In the genomic region with DNA sequence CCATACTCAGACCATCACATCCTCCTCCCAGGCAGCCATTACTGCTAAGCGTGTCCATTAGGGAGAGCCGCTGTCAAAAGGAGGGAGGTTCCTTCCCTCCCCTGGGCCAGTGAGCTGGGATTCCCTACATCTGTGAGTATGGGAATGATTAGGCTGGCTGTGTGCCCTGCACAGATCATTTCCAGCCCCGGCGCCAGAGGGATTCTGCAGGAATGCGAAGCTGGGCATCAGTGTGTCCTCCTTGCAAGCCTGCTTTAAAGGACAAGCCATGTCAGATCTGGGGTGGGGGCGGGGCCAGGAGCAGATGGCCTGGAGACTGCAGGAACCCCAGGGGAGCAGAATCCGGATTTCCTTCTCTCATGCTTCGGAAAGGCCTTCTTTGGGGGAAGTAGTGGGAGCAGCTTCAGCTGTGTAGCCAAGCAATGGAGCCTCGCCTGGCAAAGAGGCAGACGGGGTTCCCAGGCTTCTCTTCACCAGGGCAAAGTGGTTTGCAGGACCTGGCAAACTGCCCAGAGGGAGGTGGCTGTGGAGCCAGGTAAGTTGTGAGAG, we compare ENCODE assay signal across 7 mouse cellular contexts. TPM values are rescaled to one million over a fixed set of nuclear protein-coding genes. Genes with fewer than 3 reads are reported as not detected.
DNase-seq lines count a peak whose midpoint lies in the region; ATAC-seq lines count a peak whose summit lies in the region.

No protein-coding gene starts in this region.

- no peaks in the 10 kb centered on the region for H3K36me3 ChIP-seq in intestine, embryonic 16.5 days (ENCODE audit: control insufficient read depth, insufficient read depth, low read length)
- H3K36me3 ChIP-seq in limb, embryonic 13.5 days = peaks cover 5% of the 10 kb centered on the region; the same call in 1 of the 2 replicates
- no peaks in the 10 kb centered on the region for H3K36me3 ChIP-seq in neural tube, embryonic 12.5 days

- intact Hi-C loops in gastrocnemius, postnatal 36 days (cut with DNase I) = no loop called here

- H3K27me3 ChIP-seq in intestine, embryonic 16.5 days (replicated peaks; ENCODE audit: control insufficient read depth, insufficient read depth, low read length) = no peaks in the 10 kb centered on the region
- no peaks in the 10 kb centered on the region for H3K27me3 ChIP-seq in limb, embryonic 13.5 days
- no peaks in the 10 kb centered on the region for H3K27me3 ChIP-seq in neural tube, embryonic 12.5 days (replicated peaks)

- H3K9me3 ChIP-seq in intestine, embryonic 16.5 days (ENCODE audit: control insufficient read depth, low read length) = no peaks in the 10 kb centered on the region
- peaks cover 3% of the 10 kb centered on the region; the same call in 1 of the 2 replicates for H3K9me3 ChIP-seq in limb, embryonic 13.5 days
- no peaks in the 10 kb centered on the region for H3K9me3 ChIP-seq in neural tube, embryonic 12.5 days

- H3K4me3 ChIP-seq in intestine, embryonic 16.5 days (ENCODE audit: low read length) = no peak overlapping the region; the same call in 1 of the 2 replicates
- H3K4me3 ChIP-seq in limb, embryonic 13.5 days = peak overlapping the region; percentile 29
- no peak overlapping the region for H3K4me3 ChIP-seq in neural tube, embryonic 12.5 days

- peak; percentile 58 for ATAC-seq in intestine, embryonic 16.5 days
- peak; percentile 85 for ATAC-seq in limb, embryonic 13.5 days (ENCODE audit: low FRiP score, low read depth)
- no peak for ATAC-seq in neural tube, embryonic 12.5 days (ENCODE audit: low FRiP score, low read depth)

- DNase-seq in adipocyte (ENCODE audit: low spot score) = peak; percentile 86
- DNase-seq in cerebellum, postnatal 36 days = peak; percentile 81 to 83
- peak; percentile 79 to 83 for DNase-seq in gastrocnemius, postnatal 36 days
- DNase-seq in thymus, postnatal 25 days = no peak

- H3K27ac ChIP-seq in intestine, embryonic 16.5 days (ENCODE audit: low read length) = peak overlapping the region; percentile 36
- H3K27ac ChIP-seq in limb, embryonic 13.5 days = peak overlapping the region; percentile 89
- H3K27ac ChIP-seq in neural tube, embryonic 12.5 days = no peak overlapping the region

- peak overlapping the region; percentile 30 for H3K4me2 ChIP-seq in intestine, embryonic 16.5 days (ENCODE audit: low read depth, low read length)
- H3K4me2 ChIP-seq in limb, embryonic 13.5 days (replicated peaks) = peak overlapping the region; percentile 57
- H3K4me2 ChIP-seq in neural tube, embryonic 12.5 days (replicated peaks) = peak overlapping the region; percentile 22

- peak overlapping the region; percentile 30; the same call in 1 of the 2 replicates for H3K9ac ChIP-seq in intestine, embryonic 16.5 days (ENCODE audit: low read depth, low read length)
- H3K9ac ChIP-seq in limb, embryonic 13.5 days = peak overlapping the region; percentile 45
- no peak overlapping the region for H3K9ac ChIP-seq in neural tube, embryonic 12.5 days

- 23% methylated on average over 10 of the region's 10 CpGs for WGBS in intestine, embryonic 16.5 days
- 2% methylated on average over 10 of the region's 10 CpGs for WGBS in limb, embryonic 13.5 days
- WGBS in neural tube, embryonic 12.5 days = 32% methylated on average over 10 of the region's 10 CpGs

- H3K4me1 ChIP-seq in intestine, embryonic 16.5 days (ENCODE audit: control insufficient read depth, insufficient read depth, low read length) = peaks cover 12% of the 10 kb centered on the region; the same call in 1 of the 2 replicates
- H3K4me1 ChIP-seq in limb, embryonic 13.5 days = peaks cover 30% of the 10 kb centered on the region
- 0 out of 2 replicates have a peak, but pooled peaks cover 8% of the 10 kb centered on the region for H3K4me1 ChIP-seq in neural tube, embryonic 12.5 days

RNA-seq across cellular contexts. Expression of a gene that starts 45.3 kb away (rescaled TPM):
- 10 to 100 TPM; 38.3 to 39.9 TPM for total RNA-seq in gastrocnemius, postnatal 36 days (2021)
- polyA plus RNA-seq in intestine, embryonic 16.5 days (2015; fragmentation: Nextera tagmentation; extraction: Ambion mirVana) = 14.1 and 17.1 TPM in 2 replicates
- polyA plus RNA-seq in limb, embryonic 13.5 days (2015; fragmentation: Nextera tagmentation; extraction: Ambion mirVana) = 30.7 and 35.6 TPM in 2 replicates
- polyA plus RNA-seq in neural tube, embryonic 12.5 days (2016; fragmentation: Nextera tagmentation; extraction: Ambion mirVana) = 22.0 and 22.6 TPM in 2 replicates
